Mouse (Mus musculus) intestine, embryonic 14.5 days (tissue): ENCODE measurements at regions not wholly inside any gene's neighbourhood (a gene's known extent, or its start where the extent isn't known, plus 50 kb on each side); places are given as distances from the start of the nearest gene placed in this dataset.

Experiments
- ATAC-seq: fragments of 200-750 bp; cut with Nextera tagmentation; replicated peaks from 2 replicates; pipeline ENCODE4 v1.8.0; 2017; ENCODE audit warnings: low read depth, moderate number of reproducible peaks, moderate TSS enrichment, moderate library complexity; ENCODE audit not compliant: low FRiP score, low TSS enrichment
- DNase-seq: peaks from one replicate; pipeline ENCODE4 v3.0.0-alpha.2; 2018; ENCODE audit warnings: low spot score
- H3K27ac ChIP-seq: fragments of 300-500 bp; sonication (generic); 2 replicates; pipeline ENCODE4 v1.5.1; 2014; ENCODE audit warnings: low read depth, mild to moderate bottlenecking, control low read depth
- H3K27me3 ChIP-seq: fragments of 300-500 bp; sonication (generic); replicated peaks from 2 replicates; pipeline ENCODE4 v1.6.1; 2014; ENCODE audit warnings: low read length, control low read depth; ENCODE audit not compliant: control insufficient read depth, insufficient read depth
- H3K36me3 ChIP-seq: fragments of 300-500 bp; sonication (generic); 2 replicates; pipeline ENCODE4 v1.6.1; 2014; ENCODE audit warnings: low read length, control low read depth; ENCODE audit not compliant: control insufficient read depth, insufficient read depth
- H3K4me1 ChIP-seq: fragments of 300-500 bp; sonication (generic); replicated peaks from 2 replicates; pipeline ENCODE4 v1.6.1; 2014; ENCODE audit warnings: low read length, control low read depth, mixed read lengths; ENCODE audit not compliant: control insufficient read depth, insufficient read depth
- H3K4me2 ChIP-seq: fragments of 300-500 bp; sonication (generic); 2 replicates; pipeline ENCODE4 v1.6.1; 2014; ENCODE audit warnings: low read length
- H3K4me3 ChIP-seq: fragments of 300-500 bp; sonication (generic); 2 replicates; pipeline ENCODE4 v1.5.1; 2014; ENCODE audit warnings: low read depth, low read length, control low read depth, mixed read lengths
- H3K9ac ChIP-seq: fragments of 300-500 bp; sonication (generic); 2 replicates; pipeline ENCODE4 v1.6.1; 2014; ENCODE audit warnings: mild to moderate bottlenecking, low read length
- H3K9me3 ChIP-seq: fragments of 300-500 bp; sonication (generic); 2 replicates; pipeline ENCODE4 v1.6.1; 2016; ENCODE audit warnings: low read length, control low read depth; ENCODE audit not compliant: control insufficient read depth
- WGBS: fragments of 180-500 bp; shearing (Covaris S2); extraction: QIAGEN DNeasy Blood & Tissue Kit; methylation state at CpG from one replicate; pipeline ENCODE4 v1.1.7; 2014; 5-methylcytosine and 5-hydroxymethylcytosine counted together

GRCm38 (mm10) chr4:12246595-12246994 lies 74.8 kb upstream of the Fam92a start:
- Histone ChIP-seq H3K4me2 (no peak overlapping the region), H3K27me3 (no peaks in the 10 kb centered on the region), H3K27ac (no peak overlapping the region), H3K9ac (no peak overlapping the region), H3K4me3 (no peak overlapping the region), H3K9me3 (no peaks in the 10 kb centered on the region), H3K4me1 (no peaks in the 10 kb centered on the region), H3K36me3 (no peaks in the 10 kb centered on the region)
- WGBS, result 70% methylated on average over 4 of the region's 4 CpGs
- DNase-seq, result no peak
- no peak for ATAC-seq

GRCm38 (mm10) chr4:12240941-12241571 lies 69.2 kb upstream of the Fam92a start:
- Histone ChIP-seq H3K4me2 (peak overlapping the region; percentile 48), H3K4me3 (0 out of 2 replicates have a peak overlapping the region, but pooled peaks have one; percentile 8), H3K9me3 (no peaks in the 10 kb centered on the region), H3K27me3 (no peaks in the 10 kb centered on the region), H3K9ac (no peak overlapping the region), H3K36me3 (no peaks in the 10 kb centered on the region), H3K4me1 (no peaks in the 10 kb centered on the region), H3K27ac (no peak overlapping the region)
- no peak for ATAC-seq
- DNase-seq, result peak; percentile 86
- WGBS, result 3% methylated on average over 12 of the region's 12 CpGs

GRCm38 (mm10) chr4:12230731-12231130 lies 58.9 kb upstream of the Fam92a start:
- H3K27ac ChIP-seq, result no peak overlapping the region
- no peaks in the 10 kb centered on the region for H3K9me3 ChIP-seq
- H3K36me3 ChIP-seq, result no peaks in the 10 kb centered on the region
- H3K4me2 ChIP-seq, result no peak overlapping the region
- DNase-seq (no peak), ATAC-seq (no peak)
- H3K4me3 ChIP-seq, result no peak overlapping the region
- H3K4me1 ChIP-seq, result no peaks in the 10 kb centered on the region
- H3K27me3 ChIP-seq, result no peaks in the 10 kb centered on the region
- H3K9ac ChIP-seq, result no peak overlapping the region
- WGBS, result 69% methylated on average over 1 of the region's 1 CpGs
